Mouse (Mus musculus) C2C12 (cell line): Measurements from ENCODE around the gene Fbh1. TPM values are rescaled to one million over a fixed set of nuclear protein-coding genes. Genes with fewer than 3 reads are reported as not detected.

Experiments used
- H3K27me3 ChIP-seq: one replicate; pipeline ENCODE4 v1.6.1; 2011; ENCODE audit not compliant: control insufficient read depth, insufficient read depth, insufficient read length
- H3K36me3 ChIP-seq: one replicate; pipeline ENCODE4 v1.6.1; 2011; ENCODE audit not compliant: control insufficient read depth, insufficient read depth
- H3K4me3 ChIP-seq: one replicate; pipeline ENCODE4 v1.5.1; 2011; ENCODE audit warnings: mild to moderate bottlenecking, control low read depth; ENCODE audit not compliant: poor library complexity, insufficient read depth, severe bottlenecking
- H3K79me2 ChIP-seq: one replicate; pipeline ENCODE4 v1.6.1; 2011; ENCODE audit not compliant: control insufficient read depth, insufficient read depth
- H3K79me3 ChIP-seq: one replicate; pipeline ENCODE4 v1.6.1; 2011; ENCODE audit warnings: low read depth, control low read depth
- H3ac ChIP-seq: one replicate; pipeline ENCODE3; 2011; ENCODE audit warnings: low read depth; ENCODE audit not compliant: control insufficient read depth, insufficient read length
- CEBPB ChIP-seq: IDR thresholded peaks from one replicate; pipeline ENCODE4 v1.6.1; 2011; ENCODE audit warnings: low read depth, mild to moderate bottlenecking, control low read depth, moderate library complexity
- CTCF ChIP-seq: IDR thresholded peaks from one replicate; pipeline ENCODE4 v1.5.1; 2011; ENCODE audit not compliant: control insufficient read depth, insufficient read depth, insufficient read length
- FOSL1 ChIP-seq: IDR thresholded peaks from one replicate; pipeline ENCODE4 v1.8.0; 2011; ENCODE audit warnings: mild to moderate bottlenecking, low read length; ENCODE audit not compliant: poor library complexity, insufficient read depth, severe bottlenecking
- MAX ChIP-seq: IDR thresholded peaks from one replicate; pipeline ENCODE4 v1.6.1; 2011; ENCODE audit warnings: mild to moderate bottlenecking, control low read depth
- MYOD1 ChIP-seq: IDR thresholded peaks from one replicate; pipeline ENCODE4 v1.6.1; 2011; ENCODE audit warnings: low read depth; ENCODE audit not compliant: control insufficient read depth, insufficient read length
- MYOG ChIP-seq: IDR thresholded peaks from one replicate; pipeline ENCODE4 v1.6.1; 2011; ENCODE audit not compliant: control insufficient read depth, insufficient read length; ENCODE audit errors: extremely low read depth
- USF1 ChIP-seq: IDR thresholded peaks from one replicate; pipeline ENCODE4 v1.6.1; 2011; ENCODE audit warnings: low read depth, mild to moderate bottlenecking, control low read depth, moderate library complexity
- polyA plus RNA-seq: library from polyadenylated mRNA; unstranded; fragments of >200 nt; fragmentation: generic; extraction: Trizol; gene quantifications from one replicate; pipeline ENCODE4 v1.2.1, GENCODE M21; 2012; ENCODE audit warnings: missing spikeins

The Fbh1 gene
- polyA plus RNA-seq, 1 experiment, result 32.0 TPM

DNA sequence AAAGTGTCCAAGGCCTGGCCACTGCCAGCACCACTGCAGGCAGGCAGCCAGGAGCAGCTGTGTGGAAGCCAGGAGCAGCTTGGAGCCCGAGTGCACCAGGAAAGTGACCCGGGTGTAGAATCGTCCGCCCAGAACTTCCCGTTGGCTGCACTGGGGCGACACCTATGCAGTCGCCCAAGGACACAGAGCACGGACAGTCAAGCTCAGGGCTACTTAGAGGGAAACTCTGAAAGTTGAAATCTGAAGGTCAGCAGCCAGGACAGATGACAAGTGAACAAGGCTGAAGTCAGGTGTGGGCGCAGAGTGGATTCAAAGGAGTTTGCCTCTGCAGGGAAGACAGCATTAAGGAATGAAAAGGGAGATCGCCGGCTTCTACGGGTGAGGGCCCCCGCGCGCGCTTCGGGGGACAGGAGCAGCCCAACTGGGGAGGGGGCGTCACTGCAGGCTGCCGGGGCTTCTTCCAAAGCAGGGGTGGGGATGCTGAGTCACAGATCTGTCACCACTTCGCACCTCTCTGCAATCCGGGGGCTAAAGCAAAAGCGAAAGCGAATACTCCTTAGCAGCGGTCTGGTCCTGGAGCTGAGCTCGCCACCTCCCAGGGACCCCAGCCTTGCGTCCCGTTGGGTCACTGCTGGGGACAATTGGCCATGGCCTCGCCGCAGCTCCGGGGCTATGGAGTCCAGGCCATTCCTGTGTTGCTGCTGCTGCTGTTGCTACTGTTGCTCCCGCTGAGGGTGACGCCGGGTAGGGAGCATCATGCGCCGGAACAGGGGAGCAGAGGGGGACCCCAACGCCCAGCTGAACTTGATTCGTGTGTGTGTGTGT lies 72.0 kb downstream of the Fbh1 start, which contains the start of gene Il15ra:
TSS of gene Il15ra (plus strand) at position 90 of the 825 bp plus-strand sequence.
- Histone ChIP-seq H3K79me3 (no peaks in the 10 kb centered on the region), H3K4me3 (peak within 1 kb of the TSS; percentile 46), H3K27me3 (peaks cover 4% of the 10 kb centered on the region), H3K36me3 (no peaks in the 10 kb centered on the region), H3ac (peak within 1 kb of the TSS; percentile 62), H3K79me2 (no peaks in the 10 kb centered on the region)
- TF ChIP-seq MYOD1, result no peak
- TF ChIP-seq CEBPB, result no peak
- no peak for TF ChIP-seq FOSL1

DNA sequence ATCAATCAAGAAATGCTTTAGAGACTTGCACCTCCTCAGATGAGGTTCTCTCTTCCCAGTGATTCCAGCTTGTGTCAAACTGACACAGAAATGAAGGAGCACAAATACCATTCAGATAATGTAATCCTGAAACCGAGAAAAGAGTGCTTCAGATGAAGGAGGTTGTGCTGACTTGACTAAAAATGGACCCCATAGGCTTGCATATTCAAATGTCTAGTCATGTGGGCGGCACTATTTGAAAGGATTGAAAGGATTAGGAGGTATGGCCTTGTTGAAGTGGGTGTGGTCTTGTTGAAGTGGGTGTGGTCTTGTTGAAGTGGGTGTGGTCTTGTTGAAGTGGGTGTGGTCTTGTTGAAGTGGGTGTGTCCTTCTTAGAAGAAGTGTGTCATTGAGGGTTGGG lies 77.5 kb downstream of the Fbh1 start:
- Histone ChIP-seq H3K79me2 (no peaks in the 10 kb centered on the region), H3K79me3 (no peaks in the 10 kb centered on the region), H3ac (no peak overlapping the region), H3K36me3 (no peaks in the 10 kb centered on the region), H3K4me3 (no peak overlapping the region), H3K27me3 (peaks cover under 1% of the 10 kb centered on the region)
- TF ChIP-seq CTCF, result no peak
- no peak for TF ChIP-seq FOSL1
- no peak for TF ChIP-seq MYOG
- TF ChIP-seq MYOD1, result no peak
- no peak for TF ChIP-seq MAX
- no peak for TF ChIP-seq USF1
- TF ChIP-seq CEBPB, result no peak

DNA sequence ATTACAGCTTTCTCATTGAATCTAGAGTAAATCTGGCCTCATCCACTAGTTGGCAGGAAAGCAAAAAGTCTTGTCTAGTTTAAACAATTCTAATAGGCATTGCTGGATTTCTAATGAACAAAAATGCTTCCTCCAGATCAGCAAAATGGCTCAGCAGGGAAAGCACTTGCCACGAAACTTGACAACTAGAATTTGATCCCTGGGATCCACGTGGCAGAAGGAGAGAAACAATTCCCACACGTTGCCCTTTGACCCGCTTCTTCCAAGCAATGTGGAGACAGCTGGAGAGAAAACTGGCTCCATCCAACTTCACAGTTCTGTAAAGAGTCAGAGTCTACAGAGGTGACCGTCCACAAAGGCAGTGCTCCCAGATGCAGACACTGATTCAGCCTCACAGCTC lies 78.4 kb downstream of the Fbh1 start:
- H3K4me3 ChIP-seq, result no peak overlapping the region
- H3K36me3 ChIP-seq, result no peaks in the 10 kb centered on the region
- TF ChIP-seq MYOG (no peak), FOSL1 (no peak), CEBPB (no peak), USF1 (no peak)
- no peaks in the 10 kb centered on the region for H3K27me3 ChIP-seq
- H3K79me2 ChIP-seq, result no peaks in the 10 kb centered on the region
- no peak overlapping the region for H3ac ChIP-seq
- no peaks in the 10 kb centered on the region for H3K79me3 ChIP-seq

DNA sequence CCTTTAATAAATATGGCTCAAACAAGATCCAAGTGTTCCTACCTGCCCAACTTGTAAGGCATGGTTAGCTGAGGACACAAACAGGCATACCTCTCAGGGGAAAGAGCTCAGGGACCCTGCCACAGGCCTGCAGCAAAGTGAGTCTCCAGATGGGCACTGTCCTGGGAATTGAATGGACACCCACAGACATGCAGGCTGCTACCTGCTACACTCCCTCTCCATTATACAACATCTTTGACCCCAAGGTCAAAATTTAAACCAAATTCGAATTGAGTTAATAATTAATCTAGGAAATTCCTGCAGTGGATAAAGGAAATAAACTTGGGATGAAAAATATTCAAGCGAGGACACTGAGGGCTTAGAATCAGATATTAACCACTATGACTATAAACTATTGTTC lies 81.5 kb downstream of the Fbh1 start:
- H3K4me3 ChIP-seq, result no peak overlapping the region
- H3ac ChIP-seq, result no peak overlapping the region
- no peaks in the 10 kb centered on the region for H3K36me3 ChIP-seq
- no peaks in the 10 kb centered on the region for H3K79me3 ChIP-seq
- no peaks in the 10 kb centered on the region for H3K79me2 ChIP-seq
- TF ChIP-seq MYOG (no peak), CTCF (no peak), USF1 (no peak), CEBPB (no peak), FOSL1 (no peak)
- no peaks in the 10 kb centered on the region for H3K27me3 ChIP-seq

DNA sequence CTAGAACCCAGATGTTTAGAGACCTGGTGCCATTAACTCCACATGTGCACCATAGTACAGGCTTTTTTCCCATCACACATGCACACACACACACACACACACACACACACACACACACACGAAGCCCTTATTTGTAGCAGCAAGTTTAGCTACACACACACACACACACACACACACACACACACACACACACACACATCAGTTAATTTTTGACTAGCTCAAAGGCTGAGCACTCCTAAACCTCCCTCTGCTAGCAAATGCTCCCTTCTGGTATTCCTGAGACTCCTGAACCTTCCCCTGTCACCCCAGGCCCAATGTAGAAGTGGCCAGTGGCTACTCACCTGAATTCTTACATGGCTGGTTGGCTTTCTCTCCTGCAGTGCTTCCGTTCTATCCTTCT lies 83.3 kb downstream of the Fbh1 start:
- Histone ChIP-seq H3K79me2 (no peaks in the 10 kb centered on the region), H3K36me3 (no peaks in the 10 kb centered on the region), H3K79me3 (no peaks in the 10 kb centered on the region), H3K4me3 (no peak overlapping the region), H3K27me3 (peaks cover 6% of the 10 kb centered on the region), H3ac (no peak overlapping the region)
- TF ChIP-seq MAX (no peak), FOSL1 (no peak), USF1 (no peak), MYOD1 (no peak), CEBPB (no peak), CTCF (no peak), MYOG (no peak)

DNA sequence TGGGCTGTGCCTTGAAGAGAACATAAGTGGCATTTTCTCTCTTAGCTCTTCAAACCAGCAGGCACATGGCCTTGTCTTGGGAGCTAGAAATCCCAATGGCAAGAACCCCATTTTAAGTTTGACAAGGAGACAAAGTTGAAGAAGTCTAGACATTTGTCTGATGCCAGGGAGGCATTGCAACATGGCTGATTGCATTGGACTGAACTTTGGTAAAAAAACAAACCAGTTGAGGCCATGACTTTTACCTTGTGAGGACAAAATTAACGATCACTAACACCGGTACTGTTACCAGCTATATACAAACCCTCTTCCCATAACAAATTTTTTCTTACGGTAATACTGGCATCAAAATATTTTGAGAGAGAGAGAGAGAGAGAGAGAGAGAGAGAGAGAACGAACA lies 84.0 kb downstream of the Fbh1 start:
- Histone ChIP-seq H3K79me2 (no peaks in the 10 kb centered on the region), H3K36me3 (no peaks in the 10 kb centered on the region), H3K27me3 (peaks cover 10% of the 10 kb centered on the region), H3K79me3 (no peaks in the 10 kb centered on the region), H3K4me3 (no peak overlapping the region), H3ac (no peak overlapping the region)
- TF ChIP-seq MAX, result no peak

Other genes starting within 250 kb of the Fbh1 start
- 4.2 TPM for gene Pfkfb3, start 223.5 kb downstream of the Fbh1 start, polyA plus RNA-seq
- 105 TPM for gene Rbm17, start 173.4 kb downstream of the Fbh1 start, polyA plus RNA-seq
- gene Gm17490, start 151.3 kb downstream of the Fbh1 start, polyA plus RNA-seq, result not detected
- not detected for gene Il2ra, start 134.8 kb downstream of the Fbh1 start, polyA plus RNA-seq
- 0.09 TPM for gene Il15ra, start 72.3 kb downstream of the Fbh1 start, polyA plus RNA-seq
- gene Ankrd16, start 294 bp upstream of the Fbh1 start, polyA plus RNA-seq, result 8.0 TPM